Mouse (Mus musculus) heart, adult 8-10 months (tissue): ENCODE measurements around the gene Ppcdc. TPM values are rescaled to one million over a fixed set of nuclear protein-coding genes. Genes with fewer than 3 reads are reported as not detected.
"Not testable (repeated sequence)": the region's sequence is repeated elsewhere in the genome, so short reads cannot be mapped to it uniquely, and the experiment has no call there.

Experiments
- DNase-seq: peaks from one replicate; pipeline ENCODE4 v3.0.0; 2022; ENCODE audit warnings: low spot score
- total RNA-seq, 4 experiments: library from RNA; stranded (reverse); gene quantifications; 2 replicates each; pipeline ENCODE4 v1.2.4; 2022

Gene Ppcdc
- total RNA-seq, 4 experiments from 2014 or later, result 7.0 to 18.5 (median 9.7) TPM

GRCm38 (mm10) chr9:57428391-57428790 is 11.5 kb downstream of the Ppcdc start:
- no peak for DNase-seq

GRCm38 (mm10) chr9:57427937-57428336 is 12.0 kb downstream of the Ppcdc start:
- no peak for DNase-seq

- not testable (repeated sequence) for DNase-seq
Observed at GRCm38 (mm10) chr9:57427123-57427522, 12.8 kb downstream of the Ppcdc start.

- no peak for DNase-seq
Observed at GRCm38 (mm10) chr9:57425116-57425515, 14.8 kb downstream of the Ppcdc start.

- no peak for DNase-seq
Observed at GRCm38 (mm10) chr9:57424066-57424465, 15.9 kb downstream of the Ppcdc start.

- no peak for DNase-seq
Observed at GRCm38 (mm10) chr9:57421688-57422111, 18.2 kb downstream of the Ppcdc start.

GRCm38 (mm10) chr9:57421121-57421571 is 18.8 kb downstream of the Ppcdc start:
- peak; percentile 81 for DNase-seq

GRCm38 (mm10) chr9:57420321-57421120 is 19.4 kb downstream of the Ppcdc start:
- DNase-seq, result peak; percentile 96

- no peak for DNase-seq
Observed at GRCm38 (mm10) chr9:57419521-57420267, 20.2 kb downstream of the Ppcdc start.

GRCm38 (mm10) chr9:57417341-57417740 is 22.6 kb downstream of the Ppcdc start:
- DNase-seq, result no peak

- DNase-seq, result no peak
Observed at GRCm38 (mm10) chr9:57407120-57407905, 32.6 kb downstream of the Ppcdc start.

- DNase-seq, result no peak
Observed at GRCm38 (mm10) chr9:57406395-57406794, 33.5 kb downstream of the Ppcdc start.

GRCm38 (mm10) chr9:57404036-57404435 is 35.9 kb downstream of the Ppcdc start:
- DNase-seq, result no peak

- no peak for DNase-seq
Observed at GRCm38 (mm10) chr9:57402318-57403251, 37.3 kb downstream of the Ppcdc start.

GRCm38 (mm10) chr9:57398773-57399172 is 41.2 kb downstream of the Ppcdc start:
- DNase-seq, result no peak

- DNase-seq, result no peak
Observed at GRCm38 (mm10) chr9:57392892-57393291, 47.0 kb downstream of the Ppcdc start.

GRCm38 (mm10) chr9:57390869-57391268 is 49.1 kb downstream of the Ppcdc start:
- no peak for DNase-seq

- DNase-seq, result no peak
Observed at GRCm38 (mm10) chr9:57389131-57389530, 50.8 kb downstream of the Ppcdc start.

GRCm38 (mm10) chr9:57386926-57387325 is 53.0 kb downstream of the Ppcdc start:
- DNase-seq, result peak; percentile 26

GRCm38 (mm10) chr9:57384621-57385020 is 55.3 kb downstream of the Ppcdc start:
- no peak for DNase-seq

GRCm38 (mm10) chr9:57360999-57361398 is 78.9 kb downstream of the Ppcdc start:
- DNase-seq, result no peak
